Mouse (Mus musculus) heart, adult 2 months (tissue): ENCODE results near the gene Ceacam19.

ENCODE experiments used
- CTCF ChIP-seq: fragments of 200-600 bp; IDR thresholded peaks from 2 replicates; pipeline ENCODE4 v1.8.1; 2022; ENCODE audit warnings: antibody characterized with exemption, mild to moderate bottlenecking, moderate library complexity
- EP300 ChIP-seq: fragments of 200-500 bp; IDR thresholded peaks from 2 replicates; pipeline ENCODE4 v1.6.1; 2011; ENCODE audit warnings: low read depth, low read length, control low read depth; ENCODE audit not compliant: insufficient read depth
- POLR2A ChIP-seq: fragments of 200-500 bp; IDR thresholded peaks from 2 replicates; pipeline ENCODE4 v1.6.1; 2011; ENCODE audit warnings: mild to moderate bottlenecking, low read depth, low read length, control low read depth; ENCODE audit not compliant: insufficient read depth

GRCm38 (mm10) chr7:19910421-19911291 is 22.9 kb upstream of the Ceacam19 start:
- TF ChIP-seq POLR2A (no peak), CTCF (peak; percentile 98), EP300 (peak; percentile 75; the same call in 1 of the 2 replicates)
